Mouse (Mus musculus) gonadal fat pad, adult 2 months (tissue): ENCODE results near the gene Mrps18a. TPM values are rescaled to one million over a fixed set of nuclear protein-coding genes. Genes with fewer than 3 reads are reported as not detected.

Experiments used
- DNase-seq: peaks from one replicate; pipeline ENCODE4 v3.0.0-alpha.2; 2012; ENCODE audit warnings: low read depth
- polyA plus RNA-seq: library from polyadenylated mRNA; depleted of rRNA; stranded (reverse); fragments of >200 nt; gene quantifications from 2 replicates; pipeline ENCODE4 v1.2.3, GENCODE M21; 2012; rRNA removed

Gene Mrps18a
- polyA plus RNA-seq: 43.8 and 49.0 TPM in 2 replicates

DNA sequence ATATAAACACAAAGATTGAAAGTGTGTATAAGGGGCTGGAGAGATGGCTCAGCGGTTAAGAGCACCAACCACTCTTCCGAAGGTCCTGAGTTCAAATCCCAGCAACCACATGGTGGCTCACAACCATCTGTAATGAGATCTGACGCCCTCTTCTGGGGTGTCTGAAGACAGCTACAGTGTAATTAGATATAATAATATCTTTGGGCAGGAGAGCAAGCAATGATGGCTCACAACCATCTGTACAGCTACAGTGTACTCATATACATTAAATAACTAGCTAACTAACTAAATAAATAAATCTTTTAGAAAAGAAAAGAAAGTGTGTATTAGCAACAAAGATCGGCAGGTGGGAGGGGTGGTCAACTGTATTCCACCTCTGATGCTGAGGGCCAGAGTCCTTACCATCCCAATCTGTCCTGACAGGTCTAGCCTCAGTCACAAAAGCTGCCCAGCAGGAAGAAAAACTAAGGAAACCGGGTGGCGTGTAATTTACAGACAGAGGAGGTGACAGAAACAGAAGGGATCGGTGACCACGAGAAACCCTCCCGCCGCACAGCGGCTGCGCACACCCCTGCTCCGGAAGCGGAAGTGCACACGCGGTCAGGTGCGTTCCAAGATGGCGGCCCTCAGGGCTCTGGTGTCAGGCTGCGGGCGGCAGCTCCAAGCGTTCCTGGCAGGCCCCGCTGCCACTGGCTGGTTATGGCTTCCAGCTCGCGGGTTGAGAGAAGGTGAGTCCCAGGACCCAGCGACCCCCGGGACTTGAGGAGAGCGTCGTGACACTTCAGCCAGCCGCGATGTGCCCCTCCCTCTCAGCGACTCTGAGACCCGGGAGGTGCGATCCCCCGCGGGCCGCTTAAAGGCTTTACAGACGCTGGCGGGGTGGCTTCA lies at the start of gene Mrps18a:
Gene Mrps18a, plus strand, starts transcription at position 585 of the 888 bp plus-strand sequence.
- no peak for DNase-seq

DNA sequence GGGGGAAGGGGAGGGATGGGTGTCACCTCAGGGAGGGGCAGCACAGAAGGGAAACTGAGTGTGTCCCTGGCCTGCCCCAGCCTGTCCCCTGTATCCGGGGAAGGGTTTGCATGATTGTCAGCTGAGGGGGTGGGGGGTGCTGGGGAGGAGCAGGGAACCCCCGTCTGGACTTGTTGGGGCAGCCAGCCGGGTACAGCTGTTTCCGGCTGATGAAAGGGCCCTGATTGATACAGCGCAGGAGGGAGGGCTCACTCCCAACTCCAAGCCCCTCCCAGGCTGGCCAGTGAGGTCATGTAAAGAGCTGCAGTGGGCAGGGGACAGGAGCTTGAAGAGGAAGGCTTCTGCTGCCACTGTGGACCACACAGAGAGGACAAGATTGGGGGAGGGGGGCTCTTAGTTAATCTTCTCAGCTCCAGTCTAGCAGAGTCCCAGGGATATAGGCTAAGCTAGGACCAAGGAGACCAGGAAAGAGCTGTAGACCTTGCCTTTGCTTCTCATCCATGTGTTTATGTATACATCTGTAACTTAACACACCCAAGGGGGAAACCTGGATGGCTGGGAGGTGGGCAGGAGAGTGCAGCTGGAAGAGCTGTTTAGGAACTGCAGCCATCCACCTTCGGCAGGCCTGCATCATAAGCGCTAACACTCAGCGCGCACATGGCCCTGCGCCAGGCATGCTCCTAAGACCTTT lies 47.4 kb upstream of the Mrps18a start:
- no peak for DNase-seq

DNA sequence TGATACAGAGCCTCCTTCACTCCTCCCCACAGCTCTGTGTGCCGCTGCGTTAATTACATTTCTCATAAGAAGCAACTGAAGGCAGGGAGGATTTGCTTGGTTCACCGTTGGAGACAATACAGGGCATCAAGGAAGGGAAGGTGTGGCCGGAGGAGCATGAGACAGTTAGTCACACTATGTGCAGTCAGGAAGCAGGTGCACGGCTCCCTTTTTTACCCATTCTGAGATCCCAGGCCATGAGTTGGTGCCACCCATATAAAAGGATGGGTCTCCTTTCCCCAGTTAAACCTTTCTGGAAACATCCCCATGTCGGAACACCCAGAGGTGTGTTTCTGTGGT lies 46.8 kb upstream of the Mrps18a start:
- no peak for DNase-seq

DNA sequence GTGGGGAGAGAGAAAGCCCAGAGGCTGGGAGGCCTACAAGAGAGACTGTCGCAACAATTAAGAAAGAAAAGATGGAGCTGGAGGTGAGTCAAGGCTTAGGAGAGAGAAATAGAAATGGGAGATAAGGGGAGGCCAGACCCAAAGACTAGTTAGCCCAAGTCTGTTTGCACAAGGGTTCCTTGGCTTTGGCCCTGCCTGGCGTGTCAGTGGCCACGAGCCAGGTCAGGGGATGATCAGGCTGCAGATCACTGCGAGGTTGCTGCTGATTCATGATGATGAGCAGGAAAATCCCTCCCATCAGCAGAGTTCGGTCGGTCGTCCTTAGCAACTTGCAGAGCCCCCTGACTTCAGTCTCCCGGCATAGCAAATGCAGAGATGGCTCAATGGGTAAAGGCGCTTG lies 40.7 kb upstream of the Mrps18a start:
- no peak for DNase-seq

DNA sequence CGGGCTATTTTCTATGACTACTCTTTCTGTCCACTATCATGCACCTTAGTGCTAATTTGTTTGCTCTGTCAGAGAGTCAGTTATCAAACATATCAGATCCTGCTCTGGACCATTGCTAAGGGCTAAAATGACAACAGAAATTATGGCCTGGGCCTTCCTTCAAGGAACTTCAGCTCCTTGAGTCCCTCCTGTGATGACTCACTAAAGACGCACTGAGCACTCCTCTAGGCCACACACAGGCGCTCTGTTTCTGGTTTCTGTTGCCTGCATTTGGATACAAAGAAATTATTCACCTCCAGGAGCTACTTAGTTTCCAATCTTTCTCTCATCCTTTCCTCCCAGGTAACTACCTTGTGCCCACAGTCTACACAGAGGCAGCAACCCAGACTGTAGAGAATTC lies 39.3 kb upstream of the Mrps18a start:
- no peak for DNase-seq

DNA sequence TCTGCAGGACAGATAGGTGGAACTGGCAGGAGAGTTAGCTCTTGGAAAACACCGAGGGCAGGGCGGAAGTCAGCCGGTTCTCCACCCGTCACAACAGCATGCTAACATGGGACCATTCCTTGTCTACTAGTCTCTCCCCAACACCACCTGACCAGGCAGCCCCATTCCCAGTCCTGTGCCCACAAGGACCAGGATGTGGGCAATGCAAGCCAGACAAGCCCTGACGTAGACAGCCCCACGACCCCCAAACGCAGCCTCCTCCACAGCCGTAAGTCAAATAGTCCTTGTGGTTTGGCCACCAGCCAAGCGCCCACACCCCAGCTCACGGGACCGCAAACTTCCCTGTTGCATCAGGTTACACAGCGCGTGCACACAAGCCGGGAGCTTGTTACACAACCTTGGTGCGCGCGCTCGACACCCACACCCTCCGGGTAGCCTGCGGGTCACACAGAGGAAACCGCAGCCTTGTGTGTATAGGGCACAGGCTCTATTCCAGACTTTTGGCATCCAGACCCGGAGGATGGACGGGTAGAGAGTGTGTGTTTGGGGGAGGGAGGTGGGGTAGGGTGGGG lies 37.0 kb upstream of the Mrps18a start:
- no peak for DNase-seq

DNA sequence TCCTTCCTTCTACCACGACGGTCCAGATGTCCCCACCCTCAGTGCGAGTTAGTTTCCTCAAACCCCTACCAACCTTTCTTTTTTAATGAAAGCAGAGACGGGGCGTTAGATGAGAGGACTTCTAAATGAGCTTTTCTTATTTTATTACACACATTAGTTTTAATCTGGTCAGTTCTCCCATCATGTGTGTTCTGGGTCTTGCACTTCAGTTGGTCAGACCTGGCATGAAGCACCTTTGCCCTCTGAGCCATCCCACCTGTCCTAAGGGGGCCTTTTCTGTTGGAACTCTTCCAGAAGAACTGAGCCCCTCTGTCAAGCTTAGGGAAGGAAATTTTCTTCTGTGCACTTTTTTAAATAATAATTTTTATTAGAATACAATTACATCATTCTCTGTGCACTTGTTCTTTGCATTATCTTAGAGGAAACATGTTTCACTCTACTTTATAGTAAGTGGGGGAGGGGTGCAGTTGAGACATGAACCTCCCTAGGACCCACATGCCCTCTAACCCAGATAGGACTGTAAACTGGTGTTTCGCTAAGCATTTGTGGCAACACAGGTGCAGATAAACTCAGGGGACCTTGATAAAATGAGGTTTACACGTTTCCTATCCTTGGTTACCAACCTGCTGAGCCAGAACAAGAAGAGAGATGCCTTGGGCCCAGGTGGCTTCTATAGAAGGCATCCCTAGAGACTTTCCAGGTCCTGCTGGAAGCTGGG lies 36.2 kb upstream of the Mrps18a start:
- no peak for DNase-seq

DNA sequence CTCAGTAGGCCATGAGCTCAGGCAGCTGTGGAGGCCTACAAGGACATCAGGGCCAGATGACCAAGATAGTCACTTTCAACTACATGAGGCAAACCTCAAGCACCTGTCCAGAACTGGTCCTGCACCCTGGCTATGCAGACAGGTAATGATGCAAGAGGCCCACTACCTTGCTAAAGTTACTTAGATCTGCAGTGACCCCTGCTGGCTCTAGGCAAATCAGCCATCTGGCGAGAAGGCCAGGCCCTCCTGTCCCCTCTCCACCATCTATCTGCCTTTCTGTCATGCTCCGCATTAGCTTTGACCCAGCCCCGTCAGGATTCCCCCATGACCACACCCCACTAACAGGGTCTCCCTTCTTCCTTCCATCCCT lies 35.7 kb upstream of the Mrps18a start:
- DNase-seq: no peak

DNA sequence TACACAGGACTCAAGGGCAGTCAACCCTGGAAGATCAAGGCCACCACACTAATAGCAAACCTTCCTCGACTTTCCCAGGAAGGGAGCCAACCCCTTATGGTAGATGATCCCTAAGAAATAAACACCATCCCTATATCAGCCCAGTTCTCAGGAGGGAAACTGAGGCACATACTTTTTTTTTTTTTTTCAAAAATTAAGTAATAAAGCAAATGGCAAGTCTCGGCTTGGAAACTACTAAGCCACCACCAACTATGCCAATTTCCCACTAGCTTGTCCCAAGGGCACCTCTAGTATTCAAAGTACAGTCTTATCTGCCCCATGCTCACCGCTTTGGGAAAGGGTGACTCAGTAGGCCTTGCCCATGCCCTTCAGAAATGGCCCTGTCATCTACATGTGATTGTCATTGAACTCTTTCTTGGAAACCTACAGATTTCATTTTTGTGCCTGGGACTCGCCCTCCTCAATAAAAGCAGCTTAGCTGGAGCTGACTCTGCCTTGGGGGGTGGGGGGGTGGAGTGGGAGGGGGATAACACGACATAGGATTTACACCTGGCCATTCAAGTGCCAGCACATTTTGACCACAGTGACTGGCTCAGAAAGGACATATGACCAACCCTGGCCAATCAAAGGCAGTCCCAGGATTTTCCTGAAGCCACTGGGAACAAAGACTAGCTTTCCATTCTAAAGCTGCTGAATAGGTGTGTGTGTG lies 35.1 kb upstream of the Mrps18a start:
- DNase-seq: no peak

DNA sequence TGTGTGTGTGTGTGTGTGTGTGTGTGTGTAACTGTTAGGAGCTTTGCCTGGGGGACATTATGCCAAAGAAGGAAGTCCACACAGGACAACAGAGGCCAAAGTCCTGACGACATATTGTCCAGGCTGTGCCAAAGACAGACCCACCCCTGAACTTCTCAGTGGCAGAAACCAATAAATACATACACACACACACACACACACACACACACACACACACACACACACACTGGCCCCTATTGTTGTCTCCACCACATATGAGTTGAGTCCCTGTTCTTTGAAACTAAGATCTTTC lies 34.6 kb upstream of the Mrps18a start:
- no peak for DNase-seq

DNA sequence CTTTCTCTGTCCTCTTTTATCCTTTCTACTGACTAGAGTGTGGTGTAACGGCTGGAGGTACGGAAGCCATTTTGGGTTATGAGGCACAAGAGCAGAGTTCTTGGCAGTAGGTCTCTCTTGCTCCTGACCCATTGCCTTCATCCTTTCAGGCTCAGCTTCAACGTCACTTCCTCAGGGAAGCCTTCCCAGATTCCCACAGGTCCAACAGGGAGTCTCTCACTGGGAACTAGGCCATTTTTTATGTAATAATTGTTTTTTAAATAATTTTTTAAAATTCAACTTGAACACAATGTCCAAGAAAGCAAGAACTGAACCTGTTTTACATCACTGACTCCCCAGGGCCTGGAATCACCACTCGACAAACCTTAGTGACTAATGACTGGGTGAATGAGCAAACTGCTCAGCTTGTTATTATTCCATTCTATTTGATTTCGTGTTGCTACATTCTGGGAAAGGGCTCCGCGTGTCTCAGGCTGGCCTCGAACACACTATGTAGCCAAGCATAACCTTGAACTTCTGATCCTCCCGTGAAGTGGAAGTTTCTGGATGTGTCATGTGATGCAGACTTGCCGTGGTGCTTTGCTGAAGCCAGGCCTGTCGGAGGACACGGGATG lies 32.8 kb upstream of the Mrps18a start:
- DNase-seq: no peak

DNA sequence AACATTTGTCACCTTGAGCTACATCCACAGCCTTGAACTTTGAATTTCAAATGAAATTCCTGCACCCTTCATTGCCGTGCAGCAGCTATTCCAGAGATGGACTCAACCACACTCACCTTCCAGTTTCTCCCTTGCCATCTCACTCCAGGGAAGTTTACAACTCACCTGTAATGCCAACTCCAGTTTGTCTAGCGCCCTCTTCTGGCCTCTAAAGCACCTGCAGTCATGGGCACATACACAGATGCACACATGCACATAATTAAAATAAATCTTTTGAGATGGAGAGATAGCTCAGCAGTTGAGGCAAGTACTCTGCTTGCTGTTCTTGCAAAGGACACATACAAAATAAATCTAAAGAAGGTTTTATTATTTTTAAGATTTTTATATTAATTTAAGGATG lies 31.7 kb upstream of the Mrps18a start:
- DNase-seq: no peak

DNA sequence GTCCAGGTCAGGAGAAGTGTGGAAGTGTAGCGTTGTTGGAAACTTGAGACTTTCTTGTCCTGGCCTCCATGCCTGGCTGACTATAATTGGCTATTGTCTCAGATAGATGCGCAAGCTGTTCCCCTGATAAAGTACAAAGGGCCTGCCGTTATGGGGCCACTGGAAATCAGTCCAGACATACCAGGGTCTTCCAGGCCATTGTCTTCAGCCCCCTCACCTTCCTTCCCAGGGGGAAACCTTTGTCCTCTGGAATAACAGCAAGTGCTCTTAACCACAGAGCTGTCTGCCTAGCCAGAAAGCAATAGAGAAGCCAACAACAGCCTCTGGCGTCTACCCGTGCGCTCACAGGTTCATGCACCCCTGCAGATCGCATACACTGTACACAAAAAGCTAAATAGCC lies 30.4 kb upstream of the Mrps18a start:
- DNase-seq: no peak

DNA sequence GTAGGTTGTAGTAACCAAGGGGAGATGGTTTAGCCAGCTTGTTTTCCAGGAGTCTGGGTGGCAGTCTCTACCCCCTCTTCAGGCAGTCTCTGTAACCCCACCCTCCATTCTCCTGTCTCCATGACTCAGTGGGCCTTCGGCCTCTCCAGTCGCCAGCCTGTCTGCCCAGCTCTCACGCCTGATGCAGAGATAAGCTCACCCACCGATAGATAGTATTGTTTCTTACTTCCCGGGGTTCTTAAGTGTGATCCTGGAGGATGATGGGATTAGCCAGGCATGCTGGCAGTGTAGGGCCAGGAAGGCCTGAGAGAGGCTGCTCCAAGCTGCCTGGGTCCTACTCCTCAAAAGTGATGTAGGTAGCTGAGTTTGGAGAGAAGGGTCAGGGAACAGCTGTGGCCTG lies 29.7 kb upstream of the Mrps18a start:
- DNase-seq: no peak

DNA sequence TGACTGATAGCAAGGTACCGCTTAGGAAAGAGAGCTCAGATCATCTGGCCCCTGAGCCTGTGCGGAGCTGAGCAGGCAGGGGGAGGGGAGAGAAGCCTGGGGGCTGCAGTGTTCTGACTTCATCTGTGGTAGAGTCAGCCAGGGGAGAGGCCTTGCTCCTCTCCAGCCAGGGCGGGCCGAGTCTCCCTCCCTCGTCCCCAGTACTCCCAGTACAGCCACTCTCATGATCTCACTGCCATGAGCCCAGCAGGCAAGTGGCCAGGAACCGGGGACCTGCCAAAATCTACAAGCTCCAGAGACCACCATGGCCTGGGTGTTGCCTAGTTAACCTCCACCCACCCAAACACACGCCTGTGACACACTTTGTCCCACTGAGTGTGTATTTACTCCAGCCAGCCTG lies 29.1 kb upstream of the Mrps18a start:
- no peak for DNase-seq

DNA sequence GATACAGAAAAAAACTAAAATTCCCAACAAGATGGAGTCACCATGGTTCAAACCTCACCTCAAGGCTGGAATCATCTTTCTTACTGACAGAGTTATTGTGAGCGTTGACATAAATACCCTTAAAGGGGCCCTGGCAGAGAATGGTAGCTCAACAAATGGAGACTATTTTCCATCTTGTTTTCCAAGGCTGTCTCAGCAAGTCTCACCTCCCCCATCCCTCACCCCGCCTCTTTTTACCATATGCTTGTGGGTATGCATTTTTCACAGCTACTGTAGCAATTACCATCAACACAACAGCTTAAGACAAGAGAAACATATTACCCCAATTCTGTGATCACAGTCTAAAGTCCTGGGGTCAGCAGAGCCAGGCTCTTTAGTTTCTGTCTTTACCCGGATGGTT lies 27.4 kb upstream of the Mrps18a start:
- DNase-seq: no peak

DNA sequence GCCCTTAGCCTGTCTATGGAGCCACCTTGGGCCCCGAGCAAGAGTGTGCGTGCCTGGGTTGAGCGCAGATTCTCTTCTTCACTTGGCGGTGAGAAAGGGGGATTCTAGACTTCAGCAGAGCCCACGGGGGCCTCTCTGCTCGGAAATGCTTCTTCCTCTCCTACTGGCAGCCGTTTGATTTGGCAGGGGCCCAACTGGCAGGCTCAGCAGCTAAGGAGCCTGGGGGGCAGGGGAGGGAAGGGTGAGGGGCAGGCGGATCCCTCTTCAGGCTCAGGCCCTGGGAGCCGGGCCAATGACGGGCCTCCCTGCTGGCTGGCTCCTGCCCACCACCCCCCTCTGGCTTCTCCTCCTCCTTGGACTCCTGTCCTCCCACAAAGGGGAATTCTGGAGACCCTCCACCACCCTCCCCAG lies 26.7 kb upstream of the Mrps18a start:
- no peak for DNase-seq

DNA sequence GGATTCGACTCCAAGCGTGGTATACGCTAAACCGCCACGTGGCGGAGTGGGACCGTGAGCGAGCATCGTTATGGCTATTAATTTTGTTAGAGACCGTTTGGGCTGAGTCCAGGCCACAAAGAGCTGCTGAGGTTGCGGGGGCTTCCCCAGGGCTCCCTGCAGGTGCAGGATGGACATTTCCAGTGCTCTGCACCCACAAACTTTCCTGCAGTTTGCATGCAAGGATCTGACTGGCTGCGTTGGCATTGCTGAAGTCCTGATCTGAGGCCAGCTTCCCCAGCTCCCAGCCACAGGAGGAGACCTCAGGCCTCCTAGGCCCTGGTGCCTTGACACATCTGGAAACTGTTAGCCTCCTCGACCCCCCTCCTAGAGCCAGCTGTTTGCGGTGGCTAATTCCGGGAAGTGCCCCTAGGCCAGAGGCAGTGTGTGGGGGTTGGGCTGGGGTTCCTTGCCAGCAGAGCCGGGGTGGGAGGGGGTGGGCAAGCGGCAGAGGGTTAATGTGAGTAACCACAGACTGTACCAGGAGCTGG lies 24.4 kb upstream of the Mrps18a start:
- no peak for DNase-seq

DNA sequence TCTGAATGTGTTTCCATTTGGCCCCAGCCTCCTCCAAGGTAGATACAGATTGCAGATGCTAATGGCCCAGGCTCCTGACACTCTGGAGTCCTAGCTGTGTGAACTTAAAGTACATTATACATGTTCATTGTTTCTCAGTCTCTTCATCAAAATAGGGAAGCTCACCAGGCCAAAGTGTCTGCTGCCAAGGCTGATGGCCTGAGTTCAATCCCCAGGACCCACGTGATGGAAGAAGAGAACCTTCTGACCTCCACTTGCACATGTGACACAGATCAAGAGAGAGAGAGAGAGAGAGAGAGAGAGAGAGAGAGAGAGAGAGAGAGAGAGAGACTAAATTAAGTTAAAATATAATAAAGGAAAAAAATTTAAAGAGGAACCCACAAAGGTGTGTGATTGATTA lies 19.4 kb upstream of the Mrps18a start:
- DNase-seq: no peak

DNA sequence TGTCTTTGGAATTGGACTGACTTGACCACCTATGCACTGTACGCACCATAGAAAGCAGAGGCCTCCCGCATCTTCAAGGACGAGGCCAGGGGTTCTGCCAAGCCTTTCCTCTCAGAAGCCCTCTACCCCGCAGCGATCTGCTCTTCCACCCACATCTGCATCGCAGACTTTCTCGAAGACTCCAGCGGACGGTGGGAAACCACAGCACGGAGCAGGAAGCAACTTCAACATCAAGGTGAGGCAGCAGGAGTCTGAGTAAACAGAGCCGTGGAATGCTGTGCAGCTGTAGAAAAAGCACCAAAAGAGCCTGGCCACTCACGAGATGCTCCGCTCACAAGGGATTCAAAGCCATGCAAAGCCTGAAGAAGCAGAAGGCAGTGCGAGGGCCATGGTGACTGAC lies 18.9 kb upstream of the Mrps18a start:
- DNase-seq: no peak

DNA sequence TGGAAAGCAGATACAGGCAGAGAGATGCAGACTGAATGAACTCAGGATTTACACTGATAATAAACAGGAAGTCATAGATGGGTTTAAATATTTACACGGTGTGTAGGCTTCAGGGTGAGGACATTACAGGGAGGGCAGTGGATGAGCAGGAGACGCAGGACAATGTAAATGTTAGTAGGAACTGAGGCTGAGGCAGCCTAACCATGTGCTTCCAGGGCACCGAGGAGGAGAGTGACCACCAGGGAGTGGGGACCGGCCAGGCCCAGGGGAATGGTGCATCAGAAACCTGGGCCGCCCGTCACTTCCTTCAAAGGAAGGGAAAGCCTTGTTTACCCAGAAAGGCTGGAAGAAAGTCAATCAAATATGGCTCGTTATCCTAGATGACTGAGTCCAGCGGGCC lies 12.3 kb upstream of the Mrps18a start:
- DNase-seq: no peak
